Mouse (Mus musculus): ENCODE measurements around the gene Fsd1.

DNA sequence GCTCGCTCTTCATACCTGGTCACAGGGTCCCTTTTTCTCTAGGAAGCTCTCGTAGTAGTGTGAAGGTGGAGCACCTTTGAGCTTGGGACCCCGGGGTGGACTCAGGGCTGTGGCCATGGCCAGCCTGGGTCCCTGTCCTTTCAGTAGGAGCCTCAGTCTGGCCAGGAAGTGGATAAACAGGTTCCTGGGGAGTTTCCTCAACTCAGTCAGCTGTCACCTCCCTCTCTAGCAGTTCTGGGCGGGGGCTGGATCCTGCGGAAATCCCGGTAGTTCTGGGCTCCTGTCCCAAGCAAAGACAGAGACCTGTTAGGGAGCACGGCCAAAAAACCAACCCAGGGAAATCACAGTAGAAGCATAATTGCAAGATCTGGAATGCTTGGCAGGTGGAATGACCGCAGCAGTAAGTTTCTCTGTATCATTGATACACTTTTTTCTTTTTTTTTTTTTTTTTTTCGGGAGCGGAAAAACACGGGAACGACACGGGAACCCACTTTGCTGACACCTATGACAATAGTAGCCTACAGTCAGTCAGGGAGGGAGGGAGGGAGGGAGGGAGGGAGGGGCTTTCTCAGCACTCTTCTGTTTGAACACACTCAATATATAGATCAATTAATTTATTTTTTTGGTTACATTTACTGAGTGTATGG is 19.2 kb downstream of the Fsd1 start, which contains the start of the genes Stap2 and Mpnd:
- no peak for TF ChIP-seq CTCF (IDR thresholded peaks at IDR 0.05)
- peak; percentile 69 for TF ChIP-seq EP300 (IDR thresholded peaks at IDR 0.05)

Data from lung, postnatal 0 days (tissue).